Mouse (Mus musculus) heart, postnatal 14 days (tissue): ENCODE measurements around the gene Hrh3. TPM values are rescaled to one million over a fixed set of nuclear protein-coding genes. Genes with fewer than 3 reads are reported as not detected.
A peak's percentile ranks its signal among the peaks of the same experiment; 100 is the strongest.

Experiments used
- DNase-seq, 2 experiments: peaks; one replicate each; pipeline ENCODE4 v3.0.0; 2021 to 2022
- intact Hi-C: fragments of 180-260 bp; cut with DNase I; formaldehyde crosslinking; loops from one replicate; pipeline ENCODE4 v1.15.1; 2025
- total RNA-seq, 2 experiments: library from RNA; stranded (reverse); gene quantifications; 2 replicates each; pipeline ENCODE4 v1.2.3; 2021

The Hrh3 gene
- total RNA-seq, 2 experiments from 2014 or later = not detected

- peak; percentile 95 to 96 for DNase-seq
- intact Hi-C loops = no loop called here
Measured at GRCm38 (mm10) chr2:180070481-180071453, 33.5 kb downstream of the Hrh3 start, which contains the start of gene Mtg2. Gene Mtg2, plus strand, starts transcription at chr2:180070588.

GRCm38 (mm10) chr2:180069770-180070480, 34.4 kb downstream of the Hrh3 start:
- intact Hi-C loops = no loop called here
- DNase-seq = no peak

GRCm38 (mm10) chr2:180063338-180064131, 40.8 kb downstream of the Hrh3 start:
- no peak for DNase-seq
- intact Hi-C loops = no loop called here

DNA sequence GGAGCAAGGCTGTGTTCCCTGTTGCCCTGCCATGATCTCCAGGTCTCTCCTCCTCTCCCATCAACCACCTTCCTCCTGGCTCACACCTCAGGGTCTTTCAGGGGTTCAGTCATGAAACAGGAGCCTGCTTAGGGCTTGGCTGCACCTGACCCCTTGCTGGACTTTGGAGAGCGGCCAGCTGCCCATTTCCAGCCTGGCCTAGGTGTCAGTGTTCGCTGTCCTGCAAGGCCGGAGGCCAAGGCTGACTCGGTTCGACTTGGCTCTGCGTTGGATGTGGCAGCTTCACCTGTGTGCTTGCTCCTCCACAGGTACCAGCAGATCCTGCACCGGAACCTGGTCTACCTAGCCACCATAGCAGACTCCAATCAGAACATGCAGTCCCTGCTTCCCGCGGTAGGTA, 51.3 kb downstream of the Hrh3 start:
- intact Hi-C loops = no loop called here
- DNase-seq = no peak

- intact Hi-C loops = loop anchor here (2.0 kb wide), 1 partner anchor 135 kb away; no protein-coding TSS in a partner anchor
- DNase-seq = peak in 1 of 2 experiments; percentile 43
Measured at GRCm38 (mm10) chr2:180051986-180052733, 52.1 kb downstream of the Hrh3 start.

- DNase-seq = peak; percentile 84 to 89
- intact Hi-C loops = loop anchor here (2.0 kb wide), 1 partner anchor 134 kb away; no protein-coding TSS in a partner anchor
Measured at GRCm38 (mm10) chr2:180050986-180051385, 53.3 kb downstream of the Hrh3 start.

Other genes starting within 250 kb of the Hrh3 start
- gene Taf4, start 127.8 kb downstream of the Hrh3 start, total RNA-seq = 10 to 100 TPM; 15.8 to 19.0 TPM
- gene Lsm14b, start 79.5 kb downstream of the Hrh3 start, total RNA-seq = 10 to 100 TPM; 57.3 to 61.8 TPM
- 100 to 1,000 TPM; 167 to 177 TPM for gene Psma7, start 62.1 kb downstream of the Hrh3 start, total RNA-seq
- 1 to 10 TPM; 2.9 to 3.3 TPM for gene Ss18l1, start 62.0 kb downstream of the Hrh3 start, total RNA-seq
- gene Mtg2, start 33.9 kb downstream of the Hrh3 start, total RNA-seq = 10 to 100 TPM; 18.7 to 19.7 TPM
- 10 to 100 TPM; 33.4 to 35.7 TPM for gene Osbpl2, start 14.8 kb upstream of the Hrh3 start, total RNA-seq
- gene Adrm1, start 67.0 kb upstream of the Hrh3 start, total RNA-seq = 10 to 100 TPM; 87.1 to 95.9 TPM
- 10 to 100 TPM; 43.1 to 63.7 TPM for gene Lama5, start 121.4 kb upstream of the Hrh3 start, total RNA-seq
- 100 to 1,000 TPM; 460 to 507 TPM for gene Rps21, start 152.9 kb upstream of the Hrh3 start, total RNA-seq
- 10 to 100 TPM; 14.3 to 14.6 TPM for gene Cables2, start 169.0 kb upstream of the Hrh3 start, total RNA-seq
- gene Rbbp8nl, start 185.4 kb upstream of the Hrh3 start, total RNA-seq = not detected
- 1 to 10 TPM; 1.0 to 1.2 TPM for gene Gata5, start 230.2 kb upstream of the Hrh3 start, total RNA-seq